Mouse (Mus musculus) lung, postnatal 25 days (tissue): Measurements from ENCODE around the gene St3gal2.
"Not testable (repeated sequence)": the region's sequence is repeated elsewhere in the genome, so short reads cannot be mapped to it uniquely, and the experiment has no call there.

Experiments
- DNase-seq: peaks from one replicate; pipeline ENCODE4 v3.0.0; 2022; ENCODE audit warnings: low spot score

The St3gal2 gene

DNA sequence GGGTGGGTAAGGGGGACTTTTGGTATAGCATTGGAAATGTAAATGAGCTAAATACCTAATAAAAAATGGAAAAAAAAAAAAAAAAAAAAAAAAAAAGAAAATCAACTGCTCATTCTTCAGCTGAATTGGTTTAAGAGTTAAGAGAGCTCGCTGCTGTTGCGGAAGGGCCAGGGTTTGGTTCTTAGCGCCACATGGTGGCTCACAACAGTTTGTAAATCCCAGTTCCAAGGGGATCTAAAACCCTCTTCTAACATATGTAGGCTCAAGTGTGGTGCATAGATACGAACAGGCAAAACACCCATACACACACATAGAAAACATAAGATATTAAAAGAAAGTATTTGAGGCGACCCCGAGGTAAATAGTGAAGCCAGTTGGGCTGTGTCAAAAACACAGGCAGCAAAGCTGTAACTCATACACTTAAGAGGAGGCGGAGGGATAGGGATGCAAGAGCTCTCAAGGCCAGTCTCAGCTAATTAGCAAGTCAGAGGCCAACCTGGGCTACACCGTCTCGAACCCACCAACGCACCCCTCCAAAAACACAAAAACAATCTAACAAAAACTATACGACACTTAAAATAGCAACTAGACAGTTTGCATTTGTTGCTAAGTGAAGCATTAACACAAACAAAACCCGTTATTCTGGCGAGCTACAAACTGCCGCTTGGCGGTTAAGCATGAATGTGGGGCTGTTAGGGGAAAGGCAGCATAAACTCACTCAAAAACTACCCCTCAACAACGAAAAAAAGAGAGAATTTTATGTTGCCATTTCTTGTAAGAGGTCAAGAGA is 77.1 kb downstream of the St3gal2 start:
- DNase-seq, result no peak

DNA sequence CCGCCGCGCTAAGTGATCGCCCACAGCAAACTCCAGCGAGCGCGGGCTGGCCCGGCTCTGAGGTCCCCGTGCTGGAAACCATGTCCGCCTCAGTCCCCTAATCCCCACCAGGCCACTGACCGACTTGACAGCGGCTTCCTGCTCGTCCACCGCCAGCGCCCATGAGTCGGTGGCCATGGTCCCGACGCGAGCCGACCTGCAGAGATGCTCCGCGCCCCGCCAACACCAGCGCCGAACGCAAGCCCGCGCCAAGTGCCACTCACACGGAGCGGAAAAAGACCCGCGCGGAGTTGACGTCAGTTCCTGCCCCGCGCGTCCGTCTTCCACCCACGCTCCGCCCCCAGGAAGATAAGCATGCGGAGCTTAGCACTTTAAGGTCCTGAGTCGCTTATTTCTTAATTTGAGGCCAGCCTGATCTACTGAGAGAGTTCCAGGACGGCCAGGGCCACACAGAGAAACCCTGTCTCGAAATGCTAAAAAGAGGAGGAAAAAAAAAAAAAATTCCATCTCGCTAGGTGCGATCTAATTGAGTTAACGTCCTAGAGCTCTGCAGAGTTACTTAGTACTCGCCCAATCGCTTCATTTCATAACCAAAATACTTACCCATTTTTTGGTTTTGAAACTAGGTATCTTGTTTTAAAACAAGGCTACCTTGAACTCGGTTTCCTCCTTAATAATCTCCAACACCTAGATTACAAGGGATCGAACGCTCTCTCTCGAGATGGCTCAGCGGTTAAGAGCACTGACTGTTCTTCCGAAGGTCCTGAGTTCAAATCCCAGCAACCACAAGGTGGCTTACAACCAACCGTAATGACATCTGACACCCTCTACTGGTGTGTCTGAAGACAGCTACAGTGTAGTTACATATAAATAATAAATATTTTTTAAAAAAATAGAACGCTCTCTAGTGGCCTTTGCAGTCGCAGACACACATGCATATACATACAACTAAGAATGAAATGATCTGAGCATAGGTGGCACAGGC is 78.1 kb downstream of the St3gal2 start, which contains the start of gene Ddx19a:
Gene Ddx19a (minus strand): TSS at position 254 of the 985 bp plus-strand sequence.
- peak; percentile 89 for DNase-seq

DNA sequence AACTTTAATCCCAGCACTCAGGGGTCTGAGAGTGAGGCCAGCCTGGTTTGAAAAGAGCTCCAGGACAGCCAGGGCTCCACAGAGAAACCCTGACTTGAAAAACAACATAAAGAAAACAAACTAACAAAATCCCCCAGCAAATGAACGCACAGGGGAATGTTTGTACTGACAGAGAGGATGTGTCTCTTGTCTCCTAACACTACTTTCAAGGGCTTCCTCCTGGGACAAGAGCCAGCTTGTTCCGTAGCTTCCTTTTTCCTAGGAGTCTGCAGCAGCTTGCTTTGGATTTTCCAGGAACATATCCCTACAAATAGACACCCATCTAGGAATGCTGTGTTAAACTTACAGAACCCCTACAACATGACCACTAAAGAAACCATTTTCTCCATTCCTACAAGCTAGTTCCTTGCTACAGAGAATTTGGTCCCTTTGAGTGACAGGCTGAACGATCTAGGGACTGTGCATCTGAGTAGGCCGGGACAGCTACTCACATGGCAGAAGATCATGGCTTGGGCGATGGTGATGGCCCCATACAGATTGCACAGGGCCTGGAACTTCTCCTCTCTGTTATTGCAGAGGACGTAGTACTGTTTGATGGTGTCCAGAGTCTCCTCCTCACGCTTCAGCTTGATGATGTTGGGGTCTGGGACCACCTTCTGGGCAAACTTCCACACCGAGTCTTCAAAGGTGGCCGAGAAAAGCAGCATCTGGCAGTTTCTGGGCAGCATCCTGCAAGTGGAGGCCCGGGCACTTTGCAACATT is 90.7 kb downstream of the St3gal2 start:
- DNase-seq, result not testable (repeated sequence)
